Mouse (Mus musculus) CH12.LX (cell line): ENCODE data around the gene Klrb1c. TPM values are rescaled to one million over a fixed set of nuclear protein-coding genes. Genes with fewer than 3 reads are reported as not detected.
"Not testable (repeated sequence)": the region's sequence is repeated elsewhere in the genome, so short reads cannot be mapped to it uniquely, and the experiment has no call there.

Experiments
- DNase-seq: peaks from one replicate; pipeline ENCODE4 v3.0.0-alpha.2; 2013; ENCODE audit errors: extremely low read depth
- H3K27ac ChIP-seq: 2 replicates; pipeline ENCODE4 v1.5.1; 2012; ENCODE audit warnings: low read depth, mild to moderate bottlenecking, control low read depth, moderate library complexity; ENCODE audit not compliant: insufficient read depth
- H3K27me3 ChIP-seq: replicated peaks from 2 replicates; pipeline ENCODE3; 2012; ENCODE audit warnings: inconsistent platforms
- H3K36me3 ChIP-seq, 2 experiments: replicated peaks in 1 of 2; 2 replicates each; pipeline versions ENCODE3 to v1.6.1; 2012; ENCODE audit warnings: inconsistent platforms in 1 of 2, low read length in 1 of 2, mild to moderate bottlenecking in 1 of 2, mixed read lengths in 1 of 2, moderate library complexity in 1 of 2; ENCODE audit not compliant: control insufficient read depth in 1 of 2, insufficient read depth in 1 of 2
- H3K4me1 ChIP-seq, 2 experiments: 2 replicates each; pipeline ENCODE4 v1.6.1; 2012; ENCODE audit warnings: inconsistent platforms in 1 of 2, moderate library complexity in 1 of 2; ENCODE audit not compliant: insufficient read depth in 2 of 2, control insufficient read depth in 1 of 2
- H3K4me2 ChIP-seq: 2 replicates; pipeline ENCODE4 v1.6.1; 2012; ENCODE audit warnings: low read depth, mild to moderate bottlenecking, control low read depth; ENCODE audit not compliant: poor library complexity, insufficient read depth, severe bottlenecking
- H3K4me3 ChIP-seq, 3 experiments: fragments of 150-350 bp in 1 of 3; sonication (generic) in 1 of 3; replicated peaks in 1 of 3; 2 replicates each; pipeline versions ENCODE3 to v1.5.1; 2011 to 2012; ENCODE audit warnings: low read depth in 2 of 3, low read length in 2 of 3, mild to moderate bottlenecking in 2 of 3, moderate library complexity in 2 of 3, control low read depth in 1 of 3, improper control_type of control experiment in 1 of 3, inconsistent platforms in 1 of 3, mixed read lengths in 1 of 3; ENCODE audit not compliant: poor library complexity in 1 of 3
- H3K79me2 ChIP-seq: replicated peaks from 2 replicates; pipeline ENCODE4 v1.6.1; 2012; ENCODE audit warnings: mild to moderate bottlenecking, moderate library complexity; ENCODE audit not compliant: control insufficient read depth, poor library complexity, insufficient read depth, severe bottlenecking; ENCODE audit errors: extremely low read depth
- H3K9ac ChIP-seq: 2 replicates; pipeline ENCODE4 v1.6.1; 2012; ENCODE audit warnings: low read depth, mild to moderate bottlenecking, control low read depth, moderate library complexity; ENCODE audit not compliant: insufficient read depth
- H3K9me3 ChIP-seq: replicated peaks from 2 replicates; pipeline ENCODE3; 2012; ENCODE audit warnings: low read length, inconsistent platforms, mixed read lengths
- BHLHE40 ChIP-seq: IDR thresholded peaks from 2 replicates; pipeline ENCODE4 v1.6.1; 2011; ENCODE audit warnings: mild to moderate bottlenecking, low read depth, low read length, improper control_type of control experiment
- CHD1 ChIP-seq: IDR thresholded peaks from 2 replicates; pipeline ENCODE4 v1.6.1; 2012; ENCODE audit warnings: low read depth, low read length, improper control_type of control experiment, inconsistent platforms
- CHD2 ChIP-seq: IDR thresholded peaks from 2 replicates; pipeline ENCODE4 v1.6.1; 2011; ENCODE audit warnings: low read length, improper control_type of control experiment
- CTCF ChIP-seq, 2 experiments: IDR thresholded peaks in 1 of 2; conservative IDR thresholded peaks in 1 of 2; 2 replicates each; pipeline ENCODE4 v1.5.1; 2011 to 2012; ENCODE audit warnings: low read depth in 2 of 2, low read length in 2 of 2, improper control_type of control experiment in 1 of 2, inconsistent platforms in 1 of 2, mild to moderate bottlenecking in 1 of 2, moderate library complexity in 1 of 2
- ELF1 ChIP-seq: IDR thresholded peaks from 2 replicates; pipeline ENCODE4 v1.6.1; 2014; ENCODE audit warnings: low read depth, mild to moderate bottlenecking, inconsistent platforms, low read length, improper control_type of control experiment
- EP300 ChIP-seq: IDR thresholded peaks from 2 replicates; pipeline ENCODE4 v1.6.1; 2011; ENCODE audit warnings: low read length, improper control_type of control experiment
- GABPA ChIP-seq: IDR thresholded peaks from 2 replicates; pipeline ENCODE4 v1.6.1; 2012; ENCODE audit warnings: low read depth, low read length, improper control_type of control experiment, inconsistent platforms; ENCODE audit not compliant: insufficient replicate concordance
- IRF4 ChIP-seq: IDR thresholded peaks from 2 replicates; pipeline ENCODE4 v1.6.1; 2014; ENCODE audit warnings: low read depth, mild to moderate bottlenecking, inconsistent platforms, low read length, improper control_type of control experiment
- JUN ChIP-seq: IDR thresholded peaks from 2 replicates; pipeline ENCODE4 v1.6.1; 2011; ENCODE audit warnings: low read depth, mild to moderate bottlenecking, low read length, improper control_type of control experiment, moderate library complexity; ENCODE audit not compliant: insufficient read depth
- JUND ChIP-seq: conservative IDR thresholded peaks from 2 replicates; pipeline ENCODE4 v1.6.1; 2011; ENCODE audit warnings: low read depth, low read length, improper control_type of control experiment
- MAX ChIP-seq: IDR thresholded peaks from 2 replicates; pipeline ENCODE4 v1.6.1; 2011; ENCODE audit warnings: low read length, improper control_type of control experiment
- MAZ ChIP-seq: IDR thresholded peaks from 2 replicates; pipeline ENCODE4 v1.6.1; 2012; ENCODE audit warnings: low read depth, mild to moderate bottlenecking, inconsistent platforms, low read length, improper control_type of control experiment, moderate library complexity
- MEF2A ChIP-seq: IDR thresholded peaks from 2 replicates; pipeline ENCODE4 v1.6.1; 2014; ENCODE audit warnings: low read depth, mild to moderate bottlenecking, inconsistent platforms, low read length, improper control_type of control experiment, borderline replicate concordance
- MXI1 ChIP-seq: IDR thresholded peaks from 2 replicates; pipeline ENCODE4 v1.6.1; 2011; ENCODE audit warnings: mild to moderate bottlenecking, low read depth, low read length, improper control_type of control experiment
- MYC ChIP-seq: IDR thresholded peaks from 2 replicates; pipeline ENCODE4 v1.6.1; 2011; ENCODE audit warnings: low read depth, mild to moderate bottlenecking, improper control_type of control experiment, low read length
- NRF1 ChIP-seq: IDR thresholded peaks from 2 replicates; pipeline ENCODE4 v1.6.1; 2014; ENCODE audit warnings: low read depth, mild to moderate bottlenecking, inconsistent platforms, low read length, improper control_type of control experiment, moderate library complexity
- POLR2A ChIP-seq: IDR thresholded peaks from 2 replicates; pipeline ENCODE4 v1.6.1; 2011; ENCODE audit warnings: low read depth, mild to moderate bottlenecking, improper control_type of control experiment, low read length
- POLR2AphosphoS2 ChIP-seq: IDR thresholded peaks from 2 replicates; pipeline ENCODE4 v1.6.1; 2011; ENCODE audit warnings: low read depth, low read length, improper control_type of control experiment
- RAD21 ChIP-seq: IDR thresholded peaks from 2 replicates; pipeline ENCODE4 v1.6.1; 2011; ENCODE audit warnings: low read depth, mild to moderate bottlenecking, low read length, improper control_type of control experiment, moderate library complexity
- SIN3A ChIP-seq: IDR thresholded peaks from 2 replicates; pipeline ENCODE4 v1.6.1; 2012; ENCODE audit warnings: low read length, improper control_type of control experiment, inconsistent platforms
- SMC3 ChIP-seq: IDR thresholded peaks from 2 replicates; pipeline ENCODE4 v1.6.1; 2011; ENCODE audit warnings: low read depth, low read length, improper control_type of control experiment
- TBP ChIP-seq: conservative IDR thresholded peaks from 2 replicates; pipeline ENCODE4 v1.6.1; 2011; ENCODE audit warnings: low read depth, low read length, improper control_type of control experiment
- UBTF ChIP-seq: IDR thresholded peaks from 2 replicates; pipeline ENCODE4 v1.6.1; 2012; ENCODE audit warnings: low read depth, mild to moderate bottlenecking, inconsistent platforms, low read length, improper control_type of control experiment, moderate library complexity
- USF2 ChIP-seq: conservative IDR thresholded peaks from 2 replicates; pipeline ENCODE4 v1.6.1; 2011; ENCODE audit warnings: low read depth, low read length, improper control_type of control experiment
- ZKSCAN1 ChIP-seq: IDR thresholded peaks from 2 replicates; pipeline ENCODE4 v1.6.1; 2012; ENCODE audit warnings: low read depth, inconsistent platforms, low read length, improper control_type of control experiment, borderline replicate concordance
- ZNF384 ChIP-seq: IDR thresholded peaks from 2 replicates; pipeline ENCODE4 v1.6.1; 2012; ENCODE audit warnings: low read depth, low read length, improper control_type of control experiment, inconsistent platforms
- dilution Hi-C: fragments of 300-500 bp; cut with MboI; formaldehyde crosslinking; loops from 2 replicates; pipeline ENCODE4 v1.14.3; 2020; ENCODE audit warnings: low sequenced_read_pairs; ENCODE audit not compliant: extremely low pct_unique_long_range_greater_than_20kb, extremely low pct_ligation_motif_present
- in situ Hi-C: fragments of 300-500 bp; cut with MboI; formaldehyde crosslinking; loops from 3 replicates; pipeline ENCODE4 v1.14.3; 2019; ENCODE audit warnings: low sequenced_read_pairs, low pct_ligation_motif_present, low pct_unique_long_range_greater_than_20kb, mixed read lengths
- polyA plus RNA-seq: library from polyadenylated mRNA; unstranded; fragments of >175 nt; gene quantifications from 2 replicates; pipeline ENCODE4 v1.2.1, GENCODE M21; 2012; ENCODE audit warnings: low read depth; ENCODE audit not compliant: insufficient read length
- total RNA-seq, 2 experiments: library from RNA; depleted of rRNA; stranded (reverse); fragments of 300-350 nt in 1 of 2; fragments of >200 nt in 1 of 2; gene quantifications; 2 replicates each; pipeline ENCODE4 v1.2.3; 2012 to 2014

Gene Klrb1c
- total and polyA plus RNA-seq, 3 experiments = not detected

GRCm38 (mm10) chr6:128802999-128803857 lies 14.2 kb upstream of the Klrb1c start (continued):
- TF ChIP-seq USF2 (no peak), MYC (no peak), JUN (no peak; the same call in 1 of the 2 replicates), TBP (peak; percentile 100), NRF1 (peak; percentile 61), POLR2A (no peak), BHLHE40 (no peak), CHD2 (0 out of 2 replicates have a peak, but pooled peaks have one; percentile 32), ZNF384 (no peak; the same call in 1 of the 2 replicates), EP300 (no peak), CTCF (conservative IDR thresholded peaks at IDR 0.05 in 1 of 2, IDR thresholded peaks at IDR 0.05 in 1 of 2; ENCODE audit: low read depth in 2 of 2, low read length in 2 of 2) (peak; percentile 94 to 98), MEF2A (peak; percentile 81), IRF4 (peak; percentile 66; the same call in 1 of the 2 replicates), SMC3 (peak; percentile 97), ZKSCAN1 (no peak), POLR2AphosphoS2 (no peak), GABPA (no peak), RAD21 (peak; percentile 73), MXI1 (no peak; the same call in 1 of the 2 replicates), MAZ (0 out of 2 replicates have a peak, but pooled peaks have one; percentile 53), MAX (peak; percentile 76), CHD1 (no peak; the same call in 1 of the 2 replicates), JUND (no peak)

- Histone ChIP-seq H3K4me3 (peak overlapping the region; percentile 27 to 46 (median 46)), H3K9me3 (no peaks in the 10 kb centered on the region), H3K27me3 (no peaks in the 10 kb centered on the region), H3K36me3 (no peaks in the 10 kb centered on the region), H3K27ac (no peak overlapping the region), H3K4me2 (peak overlapping the region; percentile 38), H3K4me1 (peaks cover 5 to 38% of the 10 kb centered on the region in 2 experiments; a peak in 3 of 4 replicates), H3K79me2 (no peaks in the 10 kb centered on the region), H3K9ac (no peak overlapping the region; the same call in 1 of the 2 replicates)
- in situ Hi-C loops = no loop called here
- no peak for DNase-seq
- TF ChIP-seq UBTF = no peak
- no peak for TF ChIP-seq TBP
- no peak for TF ChIP-seq RAD21
- TF ChIP-seq SIN3A = no peak
- no peak for TF ChIP-seq ELF1
- no peak for TF ChIP-seq GABPA
- no peak for TF ChIP-seq CHD2
- TF ChIP-seq POLR2A = no peak
- TF ChIP-seq MYC = no peak
- no peak for TF ChIP-seq NRF1
- dilution Hi-C loops = no loop called here
These were observed 13.5 kb upstream of the Klrb1c start for GRCm38 (mm10) chr6:128802557-128802956.

GRCm38 (mm10) chr6:128800696-128801095 lies 11.7 kb upstream of the Klrb1c start:
- H3K27me3 ChIP-seq, H3K4me2 ChIP-seq, DNase-seq, H3K4me3 ChIP-seq, H3K27ac ChIP-seq, H3K79me2 ChIP-seq, H3K9me3 ChIP-seq, in situ Hi-C loops, H3K36me3 ChIP-seq, H3K9ac ChIP-seq, dilution Hi-C loops: not testable (repeated sequence)
- peaks cover 13 to 55% of the 10 kb centered on the region in 2 experiments for H3K4me1 ChIP-seq
